Mouse (Mus musculus): ENCODE data around the gene Ldb2.

Ldb2 gene

DNA sequence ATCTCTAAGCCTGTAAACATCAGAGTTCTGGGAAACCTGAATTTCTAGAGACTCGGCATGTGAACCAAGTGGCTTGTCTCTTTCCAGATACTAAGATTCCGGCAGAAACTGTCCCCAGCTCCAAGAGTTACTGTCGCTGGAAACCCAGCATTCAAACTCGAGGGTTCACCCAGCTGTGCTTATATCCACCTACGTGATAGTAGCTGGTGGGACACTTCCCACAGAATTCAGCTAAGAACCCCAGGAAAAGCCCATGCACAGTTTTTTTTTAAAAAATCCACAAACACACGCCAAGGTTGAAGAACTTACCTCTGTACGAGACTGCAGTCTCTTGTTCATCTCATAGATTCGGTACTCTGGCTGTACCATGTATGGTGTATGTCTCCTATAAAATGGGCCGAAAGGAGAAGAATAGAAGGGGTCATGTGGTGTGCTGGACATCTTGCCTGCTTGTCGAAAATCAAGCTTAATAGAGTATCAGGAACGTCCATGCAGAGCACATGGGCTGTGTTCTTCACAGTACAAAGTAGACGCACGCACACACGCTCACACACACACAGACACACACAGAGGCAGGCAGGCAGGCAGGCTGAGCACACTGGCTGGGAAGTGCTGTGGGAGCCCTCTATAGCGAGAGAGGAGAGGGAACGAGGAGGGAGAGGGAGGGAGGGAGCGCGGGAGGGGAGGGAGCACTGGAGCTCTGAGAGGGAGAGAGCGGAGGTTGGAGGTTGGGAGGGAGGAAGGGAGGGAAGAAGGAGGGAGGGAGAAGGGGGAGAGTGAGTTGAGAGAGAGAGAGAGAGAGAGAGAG is at the start of gene Ldb2:
Ldb2 (minus strand) TSS at position 628 of the 808 bp plus-strand sequence.
- DNase-seq (ENCODE audit: inconsistent ontology term), result peak; percentile 75

DNA sequence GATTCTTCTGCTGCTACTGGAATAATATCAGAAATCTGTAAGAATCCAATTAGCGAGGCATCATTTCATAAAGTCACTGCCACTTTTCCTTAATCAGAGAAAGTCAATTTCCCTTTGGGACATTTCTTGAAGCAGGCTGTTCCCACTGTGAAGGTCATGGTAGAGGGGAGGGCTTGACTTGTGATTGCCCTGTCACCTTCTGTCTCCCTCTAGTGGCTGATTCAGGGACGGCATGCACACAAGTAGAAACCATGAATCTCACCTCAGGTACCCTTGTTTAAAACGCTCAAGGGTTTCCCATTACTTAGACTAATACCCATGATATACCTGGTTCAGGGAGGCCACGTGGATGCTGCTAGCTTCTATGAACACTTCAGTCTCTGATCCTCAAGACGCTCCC is 31.8 kb upstream of the Ldb2 start:
- DNase-seq (ENCODE audit: inconsistent ontology term), result no peak

DNA sequence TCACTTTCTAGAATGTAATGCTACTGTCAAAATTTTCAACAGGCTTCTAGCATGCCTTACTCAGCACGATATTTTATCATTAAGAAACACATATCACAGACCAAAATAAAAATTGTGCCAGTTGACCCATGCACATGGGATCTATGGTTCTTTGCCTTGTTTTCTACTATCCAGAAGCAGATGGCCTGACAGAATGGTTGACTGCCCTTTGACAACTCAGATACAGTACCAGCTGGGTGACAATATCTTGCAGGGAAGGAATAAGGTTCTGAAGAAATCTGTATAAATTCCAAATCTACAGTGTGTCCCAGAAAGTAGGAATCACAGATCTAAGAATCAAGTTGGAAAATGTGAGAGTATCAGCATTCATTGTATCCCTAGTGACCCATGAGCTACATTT is 16.0 kb upstream of the Ldb2 start:
- DNase-seq (ENCODE audit: inconsistent ontology term), result no peak

DNA sequence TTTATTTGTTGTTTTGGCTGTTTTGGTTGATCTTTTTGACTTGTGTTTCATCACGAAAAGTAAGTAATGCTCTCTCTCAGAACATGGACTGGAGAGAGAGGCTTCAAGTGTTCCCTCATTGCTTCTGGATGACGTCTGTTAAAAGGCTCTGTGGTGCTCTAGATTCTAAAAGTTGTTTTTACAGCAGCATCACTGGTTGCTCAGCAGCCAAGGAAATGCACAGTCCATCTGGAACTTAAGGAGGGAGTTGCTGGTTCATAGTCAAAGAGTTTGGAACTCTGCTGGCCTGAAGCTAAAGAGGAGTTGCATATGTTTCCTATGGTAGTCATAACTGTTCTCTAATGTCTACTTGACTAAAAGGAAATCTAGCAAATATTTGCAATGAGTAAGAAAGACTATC is 6.5 kb upstream of the Ldb2 start:
- DNase-seq (ENCODE audit: inconsistent ontology term), result no peak

DNA sequence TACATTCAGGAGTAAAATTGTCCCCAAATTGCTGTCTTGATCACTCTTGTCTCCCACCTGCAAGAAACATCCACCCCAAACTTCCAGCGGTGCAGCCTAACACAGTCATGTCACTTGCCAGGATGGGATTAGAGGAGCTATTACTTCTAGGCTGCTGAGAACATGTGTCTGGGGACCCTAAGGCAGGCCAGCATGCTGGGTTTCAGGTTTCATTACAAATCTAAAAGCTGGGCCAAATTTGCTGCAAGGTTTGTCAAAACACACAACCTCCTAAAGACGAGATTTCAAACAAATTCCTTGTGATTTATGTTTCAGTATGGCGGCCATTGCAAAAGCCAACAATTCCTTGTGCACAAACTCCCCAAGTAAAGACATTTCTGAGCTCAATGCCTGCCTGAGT is 1.6 kb upstream of the Ldb2 start:
- DNase-seq (ENCODE audit: inconsistent ontology term), result no peak

DNA sequence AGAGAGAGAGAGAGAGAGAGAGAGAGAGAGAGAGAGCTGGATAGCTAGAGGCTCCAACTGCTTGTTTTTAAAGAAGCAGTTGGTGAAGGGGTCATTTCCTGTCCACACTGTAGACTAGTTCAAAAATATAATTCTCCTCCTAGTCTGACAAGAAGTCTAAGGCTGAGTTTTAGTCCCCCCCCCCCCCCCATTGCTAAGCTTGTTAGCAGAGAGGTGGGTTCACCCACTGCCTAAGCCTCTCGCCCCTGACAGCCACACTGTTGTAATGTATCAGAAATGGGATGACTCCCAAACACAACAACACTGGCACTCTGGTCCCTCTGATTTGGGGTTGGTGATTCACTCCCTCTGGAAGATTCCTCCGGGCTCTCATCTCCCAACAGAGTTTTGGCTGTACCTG is 381 bp upstream of the Ldb2 start:
- DNase-seq (ENCODE audit: inconsistent ontology term), result peak; percentile 31

DNA sequence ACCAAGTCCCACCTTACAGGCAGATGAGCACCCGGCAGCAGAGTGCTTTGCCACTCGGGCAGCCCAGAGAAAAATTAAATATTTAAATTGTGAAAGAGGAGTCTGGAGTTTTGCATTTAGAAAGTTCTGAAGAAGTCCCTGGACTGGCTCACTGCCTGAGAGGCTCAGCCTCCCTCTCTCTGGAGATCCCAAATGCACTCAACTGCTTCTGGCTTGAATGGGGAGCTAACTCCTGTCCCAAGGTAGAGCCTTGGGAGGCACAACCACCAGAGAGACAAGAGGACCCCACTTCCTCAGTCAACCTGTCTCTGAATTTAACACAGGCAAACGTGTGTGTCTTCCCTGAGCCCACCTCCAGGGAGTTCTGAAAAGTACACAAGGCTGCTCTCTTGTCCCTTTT is 987 bp downstream of the Ldb2 start:
- peak; percentile 33 for DNase-seq (ENCODE audit: inconsistent ontology term)

DNA sequence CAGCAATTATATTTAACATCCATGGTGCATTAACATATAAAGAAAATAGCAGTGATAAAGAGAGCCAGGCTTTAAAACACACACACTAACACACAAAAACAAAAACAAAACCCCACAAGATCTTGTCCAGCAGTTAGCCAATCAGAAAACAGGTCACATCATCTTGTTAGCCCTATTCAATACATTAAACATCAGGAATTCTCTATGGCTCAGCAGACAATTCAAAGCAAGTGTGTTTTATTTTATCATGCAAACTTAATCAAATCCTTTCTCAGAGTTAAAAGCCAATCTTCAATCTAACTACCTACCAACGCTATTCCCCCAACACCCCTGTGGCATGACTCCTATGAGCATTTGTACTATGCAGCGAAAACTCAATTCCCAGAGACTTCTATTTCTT is 1.4 kb downstream of the Ldb2 start:
- peak; percentile 52 for DNase-seq (ENCODE audit: inconsistent ontology term)

DNA sequence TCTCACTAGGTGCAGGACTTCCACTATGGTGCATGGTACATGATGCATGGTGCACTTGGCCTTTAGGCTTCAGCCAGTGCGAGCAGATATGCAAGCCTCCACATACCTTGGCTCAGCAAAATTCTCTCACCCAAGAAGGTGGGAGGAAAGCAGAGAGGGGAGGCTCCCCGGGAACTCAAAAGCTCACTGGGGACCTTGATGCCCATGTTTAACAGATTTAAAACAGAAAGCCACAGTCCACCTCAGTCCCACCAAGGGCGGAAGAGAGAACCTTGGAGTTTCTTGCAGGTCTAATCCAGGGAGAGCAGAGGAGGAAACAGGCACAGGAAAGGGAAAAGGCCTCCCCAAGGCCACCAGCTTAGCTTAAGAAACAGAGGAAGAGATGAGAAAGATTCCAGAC is 14.9 kb downstream of the Ldb2 start:
- no peak for DNase-seq (ENCODE audit: inconsistent ontology term)

DNA sequence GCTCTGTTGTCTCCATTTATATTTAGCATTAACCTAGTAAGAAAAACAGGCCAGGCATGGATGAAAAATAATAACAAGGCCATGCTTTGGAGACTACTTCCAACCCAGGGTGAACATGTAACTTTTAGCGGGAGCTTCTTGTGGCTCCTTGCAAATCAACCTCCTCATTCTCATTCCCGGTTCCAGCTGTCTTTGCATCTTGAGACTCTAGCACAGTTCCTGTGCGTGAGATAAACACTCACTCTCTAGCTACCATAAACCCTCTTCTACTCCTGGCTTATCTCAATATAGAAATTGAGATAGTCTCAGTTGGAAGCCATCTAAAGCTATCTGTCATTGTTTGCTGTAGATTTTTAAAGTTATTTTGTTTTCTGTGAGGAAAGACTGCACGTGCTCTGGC is 20.1 kb downstream of the Ldb2 start:
- DNase-seq (ENCODE audit: inconsistent ontology term), result no peak

DNA sequence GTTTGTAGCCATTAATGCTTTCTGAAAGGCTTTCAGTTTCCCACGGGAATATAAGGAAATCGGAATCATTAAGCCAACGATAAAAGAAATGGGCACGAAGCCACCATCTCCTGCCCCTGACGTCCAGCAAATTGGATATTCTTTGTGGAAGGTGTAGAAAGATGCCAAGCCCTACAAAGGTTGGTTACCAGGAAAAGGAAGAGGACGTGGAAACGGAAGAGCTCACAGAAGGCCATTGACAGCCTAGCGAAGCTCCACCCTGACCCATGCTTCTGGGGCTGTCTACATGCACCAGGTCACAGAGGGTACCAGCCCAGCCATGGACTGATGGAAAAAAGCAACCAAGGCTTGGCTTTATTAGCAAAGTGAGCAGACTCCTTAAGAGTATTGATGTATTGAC is 31.0 kb downstream of the Ldb2 start:
- DNase-seq (ENCODE audit: inconsistent ontology term), result no peak

DNA sequence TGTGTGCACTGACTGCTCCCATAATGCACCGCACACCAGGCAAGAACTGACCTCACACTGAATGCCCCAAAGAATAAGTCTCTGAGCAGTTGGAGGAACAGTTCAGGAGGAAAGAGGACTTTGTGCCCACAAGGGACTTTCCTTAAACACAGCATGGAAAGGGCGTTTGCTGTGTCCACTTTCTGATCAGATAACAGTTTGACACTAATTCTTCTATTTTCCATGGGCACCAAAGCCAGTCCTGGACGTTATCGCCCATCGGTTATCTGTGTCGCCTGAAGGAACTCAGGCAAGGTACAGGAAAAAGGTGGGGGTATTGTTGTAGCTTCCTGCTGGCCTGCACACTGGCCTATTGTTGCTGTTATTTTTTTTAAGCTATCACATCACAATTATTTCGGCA is 34.6 kb downstream of the Ldb2 start:
- no peak for DNase-seq (ENCODE audit: inconsistent ontology term)

DNA sequence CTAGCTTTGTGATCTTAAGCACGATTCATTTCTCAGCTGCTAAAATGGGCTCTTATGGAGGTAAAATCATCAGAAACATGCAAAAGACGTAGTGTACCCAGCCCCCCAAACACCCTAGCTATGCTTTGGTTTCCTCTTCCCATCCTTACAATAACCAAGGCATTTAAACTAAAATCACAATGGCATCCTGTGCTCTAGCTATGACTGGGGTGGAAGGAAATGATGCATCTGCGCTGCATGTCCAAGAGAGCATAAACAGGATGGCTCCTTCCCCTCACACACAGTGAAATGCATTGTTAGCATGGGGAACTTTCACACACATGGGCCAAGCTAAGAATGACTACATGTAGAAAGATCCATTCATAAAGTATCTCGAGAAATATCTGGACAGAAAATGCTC is 40.3 kb downstream of the Ldb2 start:
- DNase-seq (ENCODE audit: inconsistent ontology term), result no peak

DNA sequence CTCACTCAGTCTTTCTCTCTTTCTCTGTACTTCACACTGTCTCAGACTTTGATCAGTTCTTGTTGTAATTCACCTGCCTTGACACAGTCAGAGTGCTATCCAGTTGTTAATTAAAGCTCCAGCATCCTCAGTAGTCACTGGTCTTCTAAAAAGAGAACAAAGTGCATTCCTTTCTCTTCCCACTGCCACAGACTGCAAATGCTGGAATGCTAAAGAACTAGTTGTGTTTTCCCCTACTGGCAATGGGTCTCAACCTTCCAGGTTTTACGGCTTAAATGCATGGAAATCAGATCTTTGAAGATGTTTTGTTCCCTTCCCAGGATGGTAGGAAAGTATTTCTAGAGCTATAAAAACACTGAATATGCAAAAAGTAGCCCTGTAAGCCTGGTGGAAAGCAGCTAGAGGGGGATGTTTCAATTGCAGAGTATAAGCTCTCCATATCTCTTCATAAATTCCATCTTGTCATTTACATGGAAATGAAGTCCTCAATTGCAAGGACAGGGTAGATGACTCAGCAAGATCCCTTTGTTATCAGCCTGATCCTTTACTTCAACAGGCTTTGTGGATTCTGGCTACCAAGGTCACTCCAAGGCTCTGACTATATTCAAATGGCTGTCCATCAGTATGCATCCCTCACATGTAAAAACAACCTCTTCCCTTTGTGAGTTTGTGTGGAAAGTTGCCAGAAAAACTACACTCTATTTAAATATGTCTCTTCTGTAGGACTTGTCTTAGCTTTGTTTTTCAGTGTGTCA is 45.1 kb downstream of the Ldb2 start:
- peak; percentile 12 for DNase-seq (ENCODE audit: inconsistent ontology term)

DNA sequence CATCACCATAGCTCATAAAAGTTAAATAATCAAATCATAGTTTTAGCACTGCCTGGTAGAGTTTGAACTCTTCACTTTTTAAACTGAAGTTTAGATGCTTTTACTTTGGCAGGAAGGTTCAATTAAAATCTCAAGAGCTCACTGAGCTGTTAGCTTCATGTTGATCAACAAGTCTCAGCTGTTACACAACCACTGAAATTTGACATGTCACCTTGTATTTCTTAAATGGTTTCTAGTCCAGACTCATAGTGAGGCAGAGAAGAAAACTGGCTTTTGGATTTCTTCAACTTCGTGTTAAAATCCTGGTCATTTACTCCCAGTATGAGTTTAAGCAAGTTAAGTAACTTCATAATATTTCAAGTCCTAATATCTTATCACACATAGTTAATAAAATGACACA is 53.8 kb downstream of the Ldb2 start:
- DNase-seq (ENCODE audit: inconsistent ontology term), result no peak

DNA sequence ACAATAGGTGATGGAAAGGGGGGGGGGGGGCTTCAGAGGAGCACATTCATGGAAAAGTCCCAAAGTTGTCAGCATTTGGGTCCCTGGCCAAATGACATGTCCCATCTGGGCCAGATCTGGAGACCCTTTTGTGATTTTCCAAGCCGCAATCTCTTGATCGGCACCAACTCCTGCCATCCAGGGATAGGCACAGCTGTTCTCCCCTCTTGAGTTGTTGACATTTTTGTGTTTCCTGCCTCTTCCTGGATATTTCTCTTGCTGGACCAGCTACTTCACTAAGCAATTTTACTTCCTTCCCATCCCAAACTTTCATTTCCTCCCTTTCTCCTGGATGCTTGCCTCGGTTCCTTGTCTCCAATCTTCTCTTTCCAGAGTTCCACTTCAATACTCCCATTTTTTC is 63.1 kb downstream of the Ldb2 start:
- DNase-seq (ENCODE audit: inconsistent ontology term), result no peak

DNA sequence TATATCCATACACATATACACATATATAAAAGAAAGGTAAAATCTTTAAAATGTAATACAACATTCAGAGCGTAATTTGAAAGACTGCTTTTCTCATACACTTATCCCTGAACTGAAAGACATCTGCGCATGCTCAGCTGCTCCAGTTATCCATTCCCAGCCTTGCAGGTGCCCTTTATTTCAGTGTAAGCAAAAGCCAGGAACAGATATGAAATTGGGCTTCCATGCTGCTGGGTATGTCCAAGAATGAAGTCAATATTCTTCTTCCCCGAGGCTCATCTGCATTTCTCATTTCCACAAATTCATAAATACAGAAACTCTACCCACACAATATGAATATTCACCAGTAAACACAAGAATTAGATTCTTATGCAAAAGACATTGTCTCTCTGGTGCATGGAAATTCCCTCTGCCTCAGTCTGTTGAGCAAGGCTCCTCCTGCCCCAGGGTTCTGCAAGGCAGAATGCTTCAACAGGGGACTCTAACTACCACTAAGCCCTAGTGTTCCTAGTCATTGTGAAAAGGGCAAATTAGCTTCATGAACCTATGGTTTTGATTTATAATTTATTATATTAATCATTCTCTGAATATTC is 65.3 kb downstream of the Ldb2 start:
- DNase-seq (ENCODE audit: inconsistent ontology term), result no peak

DNA sequence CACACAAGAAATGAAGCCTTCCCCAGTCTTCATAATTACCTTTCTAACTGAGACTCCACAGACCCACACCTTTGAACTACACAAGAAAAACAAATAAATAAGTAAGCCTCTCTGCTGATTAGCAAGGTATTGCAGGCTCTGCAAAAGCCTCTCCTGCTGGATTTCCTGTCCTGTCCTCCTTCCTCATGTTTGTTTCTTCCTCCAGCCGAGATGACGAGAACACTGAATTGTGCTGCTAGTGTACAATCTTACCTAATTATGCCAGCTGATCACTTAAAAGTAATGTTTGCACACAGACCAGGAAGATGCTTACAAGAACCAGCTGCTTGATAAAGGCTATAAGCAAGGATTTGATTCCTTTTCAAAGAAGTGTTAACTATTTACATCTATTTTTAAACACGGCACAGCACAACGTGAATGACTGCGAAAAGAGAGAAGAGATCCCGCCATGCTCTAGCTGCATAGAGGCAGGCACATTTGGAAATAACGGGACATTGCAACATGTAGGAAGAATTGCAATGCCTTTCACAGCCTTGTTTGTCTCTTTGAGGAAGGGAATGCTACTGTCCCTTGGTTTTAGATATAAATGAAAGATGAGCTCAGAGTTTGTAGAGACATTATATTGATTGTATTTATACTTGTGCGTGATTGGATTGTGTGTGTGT is 69.7 kb downstream of the Ldb2 start:
- DNase-seq (ENCODE audit: inconsistent ontology term), result no peak

DNA sequence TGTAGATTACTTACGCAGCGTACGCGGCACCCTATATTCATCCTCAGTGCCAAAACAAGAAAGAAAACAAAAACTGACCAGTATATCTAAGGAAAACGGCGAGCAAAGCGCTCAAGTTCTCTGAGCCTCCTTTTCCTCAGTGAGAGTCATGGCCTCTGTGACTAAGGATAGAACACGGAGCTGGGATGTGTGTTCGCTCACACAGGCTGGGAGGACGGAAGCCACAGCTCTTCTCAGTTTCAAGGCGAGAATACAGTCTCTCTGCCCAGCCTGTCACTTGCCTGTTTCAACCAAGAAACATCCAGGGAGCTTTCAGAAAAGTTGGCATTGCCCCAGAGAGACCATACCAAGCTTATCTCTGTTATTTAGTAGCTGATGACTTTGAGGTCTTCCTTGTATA is 71.5 kb downstream of the Ldb2 start:
- no peak for DNase-seq (ENCODE audit: inconsistent ontology term)

DNA sequence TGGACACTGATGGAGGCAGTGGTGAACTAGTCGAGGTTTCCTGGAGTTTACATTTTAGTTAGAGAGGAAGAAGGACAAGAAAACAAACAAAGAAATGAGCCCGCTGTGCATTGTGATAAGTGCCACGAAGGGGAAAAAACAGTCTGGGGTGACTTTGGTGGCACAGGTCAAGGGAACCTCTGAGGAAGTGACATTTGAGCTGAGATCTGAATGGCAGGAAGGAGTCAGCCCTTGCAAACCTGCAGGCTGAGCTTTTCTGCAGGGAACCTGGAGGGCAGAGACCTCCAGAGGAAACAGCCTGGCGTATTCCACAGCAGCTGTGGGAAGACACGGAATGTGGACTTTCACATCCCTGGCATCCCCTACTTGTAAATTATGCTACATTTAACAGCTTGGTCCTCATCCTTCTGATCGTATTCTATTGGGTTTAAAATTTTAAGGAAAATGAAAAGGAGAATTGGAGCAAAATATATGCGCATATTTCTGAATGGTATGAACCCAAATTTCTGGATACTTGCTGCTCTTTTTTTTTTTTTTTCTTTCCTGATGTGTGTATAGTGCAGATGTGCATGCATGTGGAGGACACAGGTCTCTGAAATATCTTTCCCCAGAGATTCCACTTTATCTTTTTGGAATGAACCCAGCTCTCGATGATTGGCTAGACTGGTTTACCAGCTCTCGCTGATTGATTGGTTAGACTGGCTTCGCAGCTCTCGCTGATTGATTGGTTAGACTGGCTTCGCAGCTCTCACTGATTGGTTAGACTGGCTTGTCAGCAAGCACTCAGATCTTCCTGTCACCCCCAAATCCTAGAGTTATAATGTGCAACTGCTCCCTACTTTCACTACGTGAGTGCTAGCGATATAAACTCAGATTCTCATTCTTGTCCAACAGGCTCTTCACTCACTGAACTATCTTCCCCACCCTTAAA is 72.7 kb downstream of the Ldb2 start:
- no peak for DNase-seq (ENCODE audit: inconsistent ontology term)

DNA sequence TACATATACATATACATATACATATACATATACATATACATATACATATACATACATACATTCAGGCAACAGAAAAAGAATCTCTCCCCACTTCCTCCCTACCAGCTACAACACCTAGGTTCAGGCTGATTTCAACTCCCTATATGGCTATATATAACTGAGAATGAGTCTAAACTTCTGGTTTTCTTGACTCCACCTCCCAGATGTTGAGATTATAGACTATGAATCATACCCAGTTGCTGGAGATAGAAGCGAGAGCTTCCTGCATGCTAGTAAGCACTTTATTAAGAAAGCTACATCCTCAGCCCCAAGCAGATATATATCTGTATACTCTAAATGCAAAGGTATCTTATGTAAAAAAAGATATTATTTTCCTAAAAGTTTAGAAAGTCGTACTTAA is 74.0 kb downstream of the Ldb2 start:
- DNase-seq (ENCODE audit: inconsistent ontology term), result no peak

Measured in Muller cell, postnatal 12 days (primary cell).